Mouse (Mus musculus) limb, embryonic 15.5 days (tissue): ENCODE results near the gene Myo16. TPM values are rescaled to one million over a fixed set of nuclear protein-coding genes. Genes with fewer than 3 reads are reported as not detected.

Experiments used
- ATAC-seq: fragments of 200-750 bp; cut with Nextera tagmentation; 2 replicates; pipeline ENCODE4 v1.8.0; 2017; ENCODE audit warnings: low read depth, moderate TSS enrichment; ENCODE audit not compliant: insufficient number of reproducible peaks, low FRiP score, low TSS enrichment
- H3K27ac ChIP-seq: fragments of 300-500 bp; sonication (generic); 2 replicates; pipeline ENCODE4 v1.5.1; 2015; ENCODE audit warnings: moderate library complexity, mild to moderate bottlenecking, inconsistent platforms
- H3K27me3 ChIP-seq: fragments of 300-500 bp; sonication (generic); 2 replicates; pipeline ENCODE4 v1.6.1; 2015; ENCODE audit warnings: inconsistent platforms
- H3K36me3 ChIP-seq: fragments of 300-500 bp; sonication (generic); 2 replicates; pipeline ENCODE4 v1.6.1; 2015; ENCODE audit warnings: inconsistent platforms
- H3K4me1 ChIP-seq: fragments of 300-500 bp; sonication (generic); 2 replicates; pipeline ENCODE4 v1.6.1; 2015; ENCODE audit warnings: inconsistent platforms
- H3K4me2 ChIP-seq: fragments of 300-500 bp; sonication (generic); 2 replicates; pipeline ENCODE4 v1.6.1; 2015; ENCODE audit warnings: mild to moderate bottlenecking, inconsistent platforms
- H3K4me3 ChIP-seq: fragments of 300-500 bp; sonication (generic); 2 replicates; pipeline ENCODE4 v1.5.1; 2015; ENCODE audit warnings: mild to moderate bottlenecking, inconsistent platforms
- H3K9ac ChIP-seq: fragments of 300-500 bp; sonication (generic); 2 replicates; pipeline ENCODE4 v1.6.1; 2015; ENCODE audit warnings: inconsistent platforms
- H3K9me3 ChIP-seq: fragments of 300-500 bp; sonication (generic); 2 replicates; pipeline ENCODE4 v1.6.1; 2016; ENCODE audit warnings: inconsistent platforms
- WGBS: fragments of 180-500 bp; shearing (Covaris S2); methylation state at CpG from one replicate; pipeline ENCODE4 v1.1.7; 2015; 5-methylcytosine and 5-hydroxymethylcytosine counted together
- polyA plus RNA-seq: library from polyadenylated mRNA; unstranded; fragments of >200 nt; fragmentation: Nextera tagmentation; extraction: Ambion mirVana; gene quantifications from 2 replicates; pipeline ENCODE4 v1.2.1, GENCODE M21; 2015

Myo16 gene
- polyA plus RNA-seq, 1 experiment from 2014 or later, result 0.42 TPM

GRCm38 (mm10) chr8:10395146-10395545, 241.4 kb downstream of the Myo16 start:
- no peak overlapping the region for H3K4me3 ChIP-seq
- no peak for ATAC-seq
- no peak overlapping the region for H3K9ac ChIP-seq
- H3K9me3 ChIP-seq, result no peaks in the 10 kb centered on the region
- WGBS, result 60% methylated on average over 7 of the region's 7 CpGs
- H3K27ac ChIP-seq, result no peak overlapping the region
- H3K27me3 ChIP-seq, result no peaks in the 10 kb centered on the region
- H3K4me2 ChIP-seq, result no peak overlapping the region
- H3K4me1 ChIP-seq, result no peaks in the 10 kb centered on the region
- no peaks in the 10 kb centered on the region for H3K36me3 ChIP-seq

- ATAC-seq, result no peak
- Histone ChIP-seq H3K9me3 (no peaks in the 10 kb centered on the region), H3K4me3 (no peak overlapping the region), H3K4me2 (no peak overlapping the region), H3K4me1 (no peaks in the 10 kb centered on the region), H3K36me3 (no peaks in the 10 kb centered on the region), H3K27me3 (0 out of 2 replicates have a peak, but pooled peaks cover 4% of the 10 kb centered on the region), H3K27ac (no peak overlapping the region), H3K9ac (no peak overlapping the region)
- 5% methylated on average over 4 of the region's 4 CpGs for WGBS
Measured at GRCm38 (mm10) chr8:10402606-10403005, 248.9 kb downstream of the Myo16 start.

GRCm38 (mm10) chr8:10405469-10405868, 251.8 kb downstream of the Myo16 start:
- H3K4me3 ChIP-seq, result no peak overlapping the region
- ATAC-seq, result no peak
- no peaks in the 10 kb centered on the region for H3K36me3 ChIP-seq
- H3K4me2 ChIP-seq, result no peak overlapping the region
- no peaks in the 10 kb centered on the region for H3K9me3 ChIP-seq
- H3K27me3 ChIP-seq, result 0 out of 2 replicates have a peak, but pooled peaks cover 2% of the 10 kb centered on the region
- 27% methylated on average over 8 of the region's 8 CpGs for WGBS
- H3K9ac ChIP-seq, result no peak overlapping the region
- no peaks in the 10 kb centered on the region for H3K4me1 ChIP-seq
- no peak overlapping the region for H3K27ac ChIP-seq

GRCm38 (mm10) chr8:10409043-10409442, 255.3 kb downstream of the Myo16 start:
- Histone ChIP-seq H3K4me1 (no peaks in the 10 kb centered on the region), H3K4me3 (no peak overlapping the region), H3K4me2 (no peak overlapping the region), H3K9me3 (no peaks in the 10 kb centered on the region), H3K27ac (no peak overlapping the region), H3K27me3 (no peaks in the 10 kb centered on the region), H3K36me3 (no peaks in the 10 kb centered on the region), H3K9ac (no peak overlapping the region)
- ATAC-seq, result no peak
- 84% methylated on average over 9 of the region's 9 CpGs for WGBS

- Histone ChIP-seq H3K27me3 (no peaks in the 10 kb centered on the region), H3K36me3 (no peaks in the 10 kb centered on the region), H3K4me3 (no peak overlapping the region), H3K27ac (no peak overlapping the region), H3K4me1 (0 out of 2 replicates have a peak, but pooled peaks cover 5% of the 10 kb centered on the region), H3K9ac (no peak overlapping the region), H3K9me3 (no peaks in the 10 kb centered on the region), H3K4me2 (no peak overlapping the region)
- 66% methylated on average over 4 of the region's 4 CpGs for WGBS
- no peak for ATAC-seq
Measured at GRCm38 (mm10) chr8:10411511-10411910, 257.8 kb downstream of the Myo16 start.

GRCm38 (mm10) chr8:10413881-10414280, 260.2 kb downstream of the Myo16 start:
- Histone ChIP-seq H3K9me3 (no peaks in the 10 kb centered on the region), H3K27ac (no peak overlapping the region), H3K4me3 (no peak overlapping the region), H3K36me3 (no peaks in the 10 kb centered on the region), H3K4me2 (no peak overlapping the region), H3K27me3 (no peaks in the 10 kb centered on the region), H3K4me1 (0 out of 2 replicates have a peak, but pooled peaks cover 6% of the 10 kb centered on the region), H3K9ac (no peak overlapping the region)
- no peak for ATAC-seq
- WGBS, result 85% methylated on average over 8 of the region's 8 CpGs

- no peak overlapping the region for H3K9ac ChIP-seq
- H3K4me3 ChIP-seq, result no peak overlapping the region
- H3K27me3 ChIP-seq, result no peaks in the 10 kb centered on the region
- H3K4me2 ChIP-seq, result no peak overlapping the region
- H3K36me3 ChIP-seq, result no peaks in the 10 kb centered on the region
- H3K9me3 ChIP-seq, result no peaks in the 10 kb centered on the region
- WGBS, result 22% methylated on average over 6 of the region's 6 CpGs
- 0 out of 2 replicates have a peak, but pooled peaks cover 6% of the 10 kb centered on the region for H3K4me1 ChIP-seq
- ATAC-seq, result no peak
- H3K27ac ChIP-seq, result no peak overlapping the region
Measured at GRCm38 (mm10) chr8:10414684-10415212, 261.0 kb downstream of the Myo16 start.

GRCm38 (mm10) chr8:10415288-10415687, 261.6 kb downstream of the Myo16 start:
- no peaks in the 10 kb centered on the region for H3K36me3 ChIP-seq
- H3K4me2 ChIP-seq, result no peak overlapping the region
- H3K9ac ChIP-seq, result no peak overlapping the region
- no peak overlapping the region for H3K4me3 ChIP-seq
- H3K4me1 ChIP-seq, result 0 out of 2 replicates have a peak, but pooled peaks cover 6% of the 10 kb centered on the region
- H3K27ac ChIP-seq, result no peak overlapping the region
- 26% methylated on average over 7 of the region's 7 CpGs for WGBS
- no peak for ATAC-seq
- H3K9me3 ChIP-seq, result no peaks in the 10 kb centered on the region
- H3K27me3 ChIP-seq, result no peaks in the 10 kb centered on the region

GRCm38 (mm10) chr8:10415885-10416284, 262.2 kb downstream of the Myo16 start:
- no peak overlapping the region for H3K4me2 ChIP-seq
- 0 out of 2 replicates have a peak, but pooled peaks cover 6% of the 10 kb centered on the region for H3K4me1 ChIP-seq
- H3K4me3 ChIP-seq, result no peak overlapping the region
- H3K36me3 ChIP-seq, result no peaks in the 10 kb centered on the region
- H3K27ac ChIP-seq, result no peak overlapping the region
- 73% methylated on average over 9 of the region's 9 CpGs for WGBS
- H3K9me3 ChIP-seq, result no peaks in the 10 kb centered on the region
- H3K9ac ChIP-seq, result no peak overlapping the region
- ATAC-seq, result no peak
- H3K27me3 ChIP-seq, result no peaks in the 10 kb centered on the region

GRCm38 (mm10) chr8:10416806-10417205, 263.1 kb downstream of the Myo16 start:
- Histone ChIP-seq H3K4me2 (no peak overlapping the region), H3K9ac (no peak overlapping the region), H3K27me3 (no peaks in the 10 kb centered on the region), H3K4me3 (no peak overlapping the region), H3K9me3 (no peaks in the 10 kb centered on the region), H3K27ac (no peak overlapping the region), H3K36me3 (no peaks in the 10 kb centered on the region), H3K4me1 (0 out of 2 replicates have a peak, but pooled peaks cover 6% of the 10 kb centered on the region)
- 49% methylated on average over 12 of the region's 12 CpGs for WGBS
- no peak for ATAC-seq

- ATAC-seq, result no peak
Measured at GRCm38 (mm10) chr8:10417281-10417680, 263.6 kb downstream of the Myo16 start.

GRCm38 (mm10) chr8:10418013-10418412, 264.3 kb downstream of the Myo16 start:
- 81% methylated on average over 8 of the region's 8 CpGs for WGBS
- no peak for ATAC-seq
- Histone ChIP-seq H3K4me3 (no peak overlapping the region), H3K27ac (no peak overlapping the region), H3K9ac (no peak overlapping the region), H3K9me3 (no peaks in the 10 kb centered on the region), H3K27me3 (no peaks in the 10 kb centered on the region), H3K4me2 (no peak overlapping the region), H3K36me3 (no peaks in the 10 kb centered on the region), H3K4me1 (0 out of 2 replicates have a peak, but pooled peaks cover 6% of the 10 kb centered on the region)

More at GRCm38 (mm10) chr8:10417281-10417680, 263.6 kb downstream of the Myo16 start:
- Histone ChIP-seq H3K36me3 (no peaks in the 10 kb centered on the region), H3K27me3 (no peaks in the 10 kb centered on the region), H3K9ac (no peak overlapping the region), H3K27ac (no peak overlapping the region), H3K4me2 (no peak overlapping the region), H3K4me3 (no peak overlapping the region), H3K9me3 (no peaks in the 10 kb centered on the region), H3K4me1 (0 out of 2 replicates have a peak, but pooled peaks cover 6% of the 10 kb centered on the region)
- 84% methylated on average over 6 of the region's 6 CpGs for WGBS
